In the genomic region with DNA sequence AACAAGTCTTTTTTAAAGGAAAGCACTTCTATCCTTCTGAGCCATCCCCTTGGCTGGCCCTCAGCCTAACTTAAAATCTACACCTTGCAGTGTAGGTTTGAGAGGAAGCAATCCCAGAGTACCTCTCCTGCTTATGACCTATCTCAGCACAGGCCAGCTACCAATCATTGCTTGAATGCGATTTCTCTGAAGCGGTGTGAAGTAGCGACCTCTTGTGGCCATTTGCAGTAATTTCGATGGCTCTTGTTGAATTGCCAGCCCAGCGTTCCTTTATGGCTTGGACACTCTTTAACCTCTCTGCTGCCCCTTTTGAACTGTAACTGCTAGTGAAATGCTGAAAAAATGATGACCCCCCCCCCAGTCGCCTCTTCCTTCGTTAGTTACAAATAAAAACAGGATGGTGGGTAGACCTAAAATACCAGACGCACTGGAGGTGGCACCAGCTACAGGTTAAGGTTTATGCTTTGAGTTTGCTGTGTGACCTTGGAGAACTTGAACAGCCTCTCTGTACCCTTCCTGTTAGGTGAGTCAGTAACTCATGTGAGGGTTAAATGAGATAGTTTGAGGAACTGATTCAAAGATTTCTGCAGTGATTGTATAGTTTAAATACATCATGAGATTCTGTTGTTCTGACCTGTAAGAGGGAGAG, we compare ENCODE assay signal across 8 mouse cellular contexts.
DNase-seq lines count a peak whose midpoint lies in the region; ATAC-seq and TF ChIP-seq lines count a peak whose summit lies in the region.

No protein-coding gene starts in this region.

- no peaks in the 10 kb centered on the region; the same call in 1 of the 2 replicates for H3K4me1 ChIP-seq in embryonic facial prominence, embryonic 11.5 days (ENCODE audit: control insufficient read depth, insufficient read depth, low read length)
- 0 out of 2 replicates have a peak, but pooled peaks cover 3% of the 10 kb centered on the region for H3K4me1 ChIP-seq in kidney, postnatal 0 days (replicated peaks; ENCODE audit: insufficient read depth, low read length)
- no peaks in the 10 kb centered on the region for H3K4me1 ChIP-seq in liver, embryonic 11.5 days (replicated peaks; ENCODE audit: control insufficient read depth, insufficient read depth, low read length)
- no peaks in the 10 kb centered on the region for H3K4me1 ChIP-seq in neural tube, embryonic 12.5 days
- H3K4me1 ChIP-seq in testis, adult 2 months (ENCODE audit: control insufficient read depth, insufficient read depth, low read length) = no peaks in the 10 kb centered on the region

- no peaks in the 10 kb centered on the region for H3K36me3 ChIP-seq in embryonic facial prominence, embryonic 11.5 days (replicated peaks; ENCODE audit: control insufficient read depth, insufficient read depth, low read depth, low read length)
- no peaks in the 10 kb centered on the region for H3K36me3 ChIP-seq in kidney, postnatal 0 days (ENCODE audit: insufficient read depth, low read length)
- H3K36me3 ChIP-seq in liver, embryonic 11.5 days (ENCODE audit: control insufficient read depth, insufficient read depth, low read length) = no peaks in the 10 kb centered on the region
- H3K36me3 ChIP-seq in neural tube, embryonic 12.5 days = no peaks in the 10 kb centered on the region
- H3K36me3 ChIP-seq in testis, adult 2 months (ENCODE audit: control insufficient read depth, insufficient read depth, low read length) = no peaks in the 10 kb centered on the region

- no peaks in the 10 kb centered on the region for H3K27me3 ChIP-seq in embryonic facial prominence, embryonic 11.5 days (ENCODE audit: control insufficient read depth, insufficient read depth, low read length)
- no peaks in the 10 kb centered on the region for H3K27me3 ChIP-seq in kidney, postnatal 0 days (ENCODE audit: insufficient read depth, low read length)
- H3K27me3 ChIP-seq in liver, embryonic 11.5 days (replicated peaks; ENCODE audit: control insufficient read depth, insufficient read depth, low read length) = no peaks in the 10 kb centered on the region
- H3K27me3 ChIP-seq in neural tube, embryonic 12.5 days (replicated peaks) = no peaks in the 10 kb centered on the region
- no peaks in the 10 kb centered on the region for H3K27me3 ChIP-seq in testis, adult 2 months (ENCODE audit: control insufficient read depth, insufficient read depth, low read length)

- WGBS in embryonic facial prominence, embryonic 11.5 days = 12% methylated on average over 8 of the region's 8 CpGs
- WGBS in kidney, postnatal 0 days = 12% methylated on average over 8 of the region's 8 CpGs
- 12% methylated on average over 8 of the region's 8 CpGs for WGBS in liver, embryonic 11.5 days
- WGBS in neural tube, embryonic 12.5 days = 14% methylated on average over 8 of the region's 8 CpGs

- H3K4me3 ChIP-seq in embryonic facial prominence, embryonic 11.5 days (ENCODE audit: low read depth, low read length) = no peak overlapping the region
- H3K4me3 ChIP-seq in kidney, postnatal 0 days (replicated peaks; ENCODE audit: low read depth, low read length) = no peak overlapping the region
- H3K4me3 ChIP-seq in liver, embryonic 11.5 days (ENCODE audit: low read depth, low read length) = no peak overlapping the region
- H3K4me3 ChIP-seq in neural tube, embryonic 12.5 days = no peak overlapping the region
- no peak overlapping the region for H3K4me3 ChIP-seq in testis, adult 2 months (ENCODE audit: control insufficient read depth, low read depth, low read length)

- peak; percentile 98 for TF ChIP-seq CTCF in kidney, postnatal 0 days (IDR thresholded peaks at IDR 0.05; ENCODE audit: low read depth)
- peak; percentile 51; the same call in 1 of the 2 replicates for TF ChIP-seq CTCF in testis, adult 2 months (IDR thresholded peaks at IDR 0.05; ENCODE audit: control insufficient read depth, insufficient read depth, insufficient replicate concordance, low read depth, low read length)

- H3K27ac ChIP-seq in embryonic facial prominence, embryonic 11.5 days (replicated peaks; ENCODE audit: low read depth, low read length) = no peak overlapping the region
- no peak overlapping the region for H3K27ac ChIP-seq in kidney, postnatal 0 days
- no peak overlapping the region for H3K27ac ChIP-seq in liver, embryonic 11.5 days (ENCODE audit: low read depth, low read length)
- H3K27ac ChIP-seq in neural tube, embryonic 12.5 days = no peak overlapping the region
- H3K27ac ChIP-seq in testis, adult 2 months (ENCODE audit: control insufficient read depth, insufficient read depth, low read depth, low read length) = no peak overlapping the region

- DNase-seq in adrenal gland, postnatal 36 days = peak; percentile 73 to 75
- peak; percentile 92 for DNase-seq in embryonic facial prominence, embryonic 11.5 days (ENCODE audit: low spot score)
- peak; percentile 63 for DNase-seq in heart, adult 8-10 months (ENCODE audit: low spot score)
- DNase-seq in kidney, postnatal 0 days (ENCODE audit: low spot score) = peak; percentile 94
- DNase-seq in liver, embryonic 11.5 days (ENCODE audit: low spot score) = peak; percentile 49

- H3K4me2 ChIP-seq in embryonic facial prominence, embryonic 11.5 days (ENCODE audit: low read depth, low read length) = no peak overlapping the region
- no peak overlapping the region for H3K4me2 ChIP-seq in kidney, postnatal 0 days (ENCODE audit: low read length)
- no peak overlapping the region for H3K4me2 ChIP-seq in liver, embryonic 11.5 days
- no peak overlapping the region for H3K4me2 ChIP-seq in neural tube, embryonic 12.5 days (replicated peaks)

- no peak overlapping the region for H3K9ac ChIP-seq in embryonic facial prominence, embryonic 11.5 days (replicated peaks; ENCODE audit: low read length)
- no peak overlapping the region for H3K9ac ChIP-seq in kidney, postnatal 0 days (ENCODE audit: low read depth, low read length)
- no peak overlapping the region for H3K9ac ChIP-seq in liver, embryonic 11.5 days (ENCODE audit: low read depth, low read length)
- no peak overlapping the region for H3K9ac ChIP-seq in neural tube, embryonic 12.5 days

- ATAC-seq in CD4-positive, CD25-positive, alpha-beta regulatory T cell, adult 4 months = peak; percentile 89
- peak; percentile 75; the same call in 1 of the 2 replicates for ATAC-seq in embryonic facial prominence, embryonic 11.5 days (replicated peaks; ENCODE audit: insufficient number of reproducible peaks, low FRiP score, low TSS enrichment, low read depth)
- no peak for ATAC-seq in kidney, postnatal 0 days (replicated peaks; ENCODE audit: low FRiP score, low read depth)
- 0 out of 2 replicates have a peak, but pooled peaks have one; percentile 20 for ATAC-seq in liver, embryonic 11.5 days (replicated peaks; ENCODE audit: low FRiP score)
- ATAC-seq in neural tube, embryonic 12.5 days (ENCODE audit: low FRiP score, low read depth) = peak; percentile 59

- H3K9me3 ChIP-seq in embryonic facial prominence, embryonic 11.5 days (replicated peaks; ENCODE audit: control insufficient read depth, low read length) = no peaks in the 10 kb centered on the region
- H3K9me3 ChIP-seq in kidney, postnatal 0 days (replicated peaks; ENCODE audit: low read length) = no peaks in the 10 kb centered on the region
- H3K9me3 ChIP-seq in liver, embryonic 11.5 days (ENCODE audit: control insufficient read depth, low read length) = no peaks in the 10 kb centered on the region
- no peaks in the 10 kb centered on the region for H3K9me3 ChIP-seq in neural tube, embryonic 12.5 days

- no peak for TF ChIP-seq POLR2A in testis, adult 2 months (IDR thresholded peaks at IDR 0.05; ENCODE audit: control insufficient read depth, low read depth, low read length)
